Mouse (Mus musculus): ENCODE data around the gene Psmd14.

DNA sequence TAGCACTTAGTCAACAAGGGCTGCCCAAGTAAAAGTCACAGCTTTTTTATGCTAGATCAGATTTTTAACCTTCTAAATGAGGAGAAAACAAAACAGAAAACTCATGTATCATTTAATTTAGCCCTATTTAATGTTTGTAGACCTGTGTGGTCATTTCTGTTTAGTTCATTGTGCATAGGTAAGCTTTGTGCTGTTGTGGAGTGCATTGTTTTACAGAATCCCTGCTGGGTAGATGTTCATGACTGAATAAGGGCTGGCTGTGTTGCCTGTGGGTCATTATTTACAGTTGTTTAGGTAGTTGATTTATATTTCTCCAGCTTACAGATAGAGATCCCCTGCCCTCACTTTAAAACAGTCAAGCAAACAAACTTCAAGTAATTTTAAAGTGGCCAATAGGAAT is 40.9 kb downstream of the Psmd14 start:
- TF ChIP-seq CTCF (IDR thresholded peaks at IDR 0.05), result no peak
- no peak for TF ChIP-seq EP300 (IDR thresholded peaks at IDR 0.05)

Data from lung, postnatal 0 days (tissue).